Mouse (Mus musculus) spleen, postnatal 4 days (tissue): ENCODE results near the gene Ccdc61.
"Not testable (repeated sequence)": the region's sequence is repeated elsewhere in the genome, so short reads cannot be mapped to it uniquely, and the experiment has no call there.

Experiments used
- DNase-seq, 2 experiments: peaks; one replicate each; pipeline ENCODE4 v3.0.0; 2022; ENCODE audit warnings: low spot score in 2 of 2

Gene Ccdc61

GRCm38 (mm10) chr7:18916254-18916653 is 6.0 kb upstream of the Ccdc61 start:
- DNase-seq = no peak

GRCm38 (mm10) chr7:18909797-18910196 is 418 bp downstream of the Ccdc61 start:
- no peak for DNase-seq

- no peak for DNase-seq
These were observed 5.2 kb downstream of the Ccdc61 start for GRCm38 (mm10) chr7:18904971-18905370.

DNA sequence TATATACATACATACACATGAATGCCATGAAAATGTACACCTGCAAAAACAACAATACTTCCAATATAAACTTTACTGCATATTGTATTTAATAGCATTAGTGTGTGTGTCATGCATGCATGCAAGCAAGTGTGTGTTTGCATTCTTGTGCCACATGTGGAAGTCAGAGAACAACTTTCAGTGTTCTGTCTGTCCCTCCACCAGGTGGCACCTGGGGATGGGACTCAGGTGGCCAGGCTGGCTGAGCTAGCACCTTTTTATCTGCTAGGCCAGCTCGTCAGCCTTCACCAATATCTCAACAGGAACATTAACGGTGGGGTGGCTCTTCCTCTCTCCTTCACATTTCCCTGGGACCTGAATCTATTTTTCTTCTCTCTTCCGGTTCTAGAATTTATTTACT is 7.7 kb downstream of the Ccdc61 start:
- DNase-seq = no peak

DNA sequence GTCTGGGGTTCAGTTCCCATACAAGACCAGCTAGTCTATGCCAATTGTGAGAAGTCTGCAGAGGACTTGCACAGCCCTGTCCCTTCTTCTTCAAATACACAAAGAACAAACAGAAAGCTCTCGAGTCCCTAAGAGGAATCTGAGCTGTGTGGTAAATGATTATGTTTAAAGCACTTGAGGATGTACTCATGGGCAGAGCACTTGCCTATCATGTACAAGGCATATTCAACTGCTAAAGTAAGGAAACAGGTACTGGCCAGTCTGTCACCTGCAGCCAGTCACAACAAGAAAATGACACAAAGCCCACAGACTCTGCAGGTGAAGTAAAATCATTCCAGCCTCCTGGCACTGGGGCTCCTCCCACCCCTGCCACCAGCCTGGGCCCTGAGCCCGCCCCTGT is 9.7 kb downstream of the Ccdc61 start:
- DNase-seq = no peak

DNA sequence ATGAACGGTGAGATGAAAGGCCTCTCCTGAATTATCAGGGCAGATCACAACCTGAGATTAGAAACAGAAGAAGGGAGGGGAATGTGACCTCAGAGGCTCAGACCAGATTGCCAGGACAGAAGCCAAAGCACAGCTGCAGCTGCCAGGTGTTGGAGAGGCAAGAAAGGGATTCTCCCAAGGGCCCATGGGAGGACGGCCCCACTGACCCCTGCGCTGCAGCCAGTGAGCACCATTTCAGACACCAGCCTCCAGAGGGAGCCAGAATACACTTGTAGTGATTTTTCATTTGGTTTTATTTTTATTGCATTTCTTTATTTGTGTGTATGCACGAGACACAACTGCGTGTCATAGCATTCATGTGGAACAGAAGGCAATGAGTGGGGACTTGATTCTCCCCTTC is 13.7 kb downstream of the Ccdc61 start:
- no peak for DNase-seq

- DNase-seq = peak; percentile 59 to 80
These were observed 16.4 kb downstream of the Ccdc61 start for GRCm38 (mm10) chr7:18893651-18894430.

GRCm38 (mm10) chr7:18893009-18893408 is 17.2 kb downstream of the Ccdc61 start:
- no peak for DNase-seq

GRCm38 (mm10) chr7:18891872-18892599 is 18.2 kb downstream of the Ccdc61 start:
- peak; percentile 80 to 91 for DNase-seq

DNA sequence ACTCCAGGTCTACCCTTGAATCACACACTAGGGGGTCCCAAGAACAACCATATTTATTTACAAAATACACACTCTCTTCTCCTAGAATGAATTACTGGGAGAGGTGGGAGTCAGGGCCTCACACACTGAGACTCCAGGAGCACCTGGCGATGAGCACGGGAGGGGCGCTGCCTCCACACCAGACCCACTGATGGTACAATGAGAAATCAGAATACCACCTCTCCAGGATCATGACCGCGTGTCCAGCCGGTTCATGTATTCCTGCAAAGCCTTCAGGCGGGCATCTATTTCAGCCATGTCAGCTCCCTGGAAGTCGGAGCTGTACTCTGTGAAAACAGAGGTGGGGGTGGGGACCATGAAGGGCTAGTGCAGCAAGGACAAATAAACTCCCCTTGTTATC is 19.4 kb downstream of the Ccdc61 start:
- DNase-seq = no peak

DNA sequence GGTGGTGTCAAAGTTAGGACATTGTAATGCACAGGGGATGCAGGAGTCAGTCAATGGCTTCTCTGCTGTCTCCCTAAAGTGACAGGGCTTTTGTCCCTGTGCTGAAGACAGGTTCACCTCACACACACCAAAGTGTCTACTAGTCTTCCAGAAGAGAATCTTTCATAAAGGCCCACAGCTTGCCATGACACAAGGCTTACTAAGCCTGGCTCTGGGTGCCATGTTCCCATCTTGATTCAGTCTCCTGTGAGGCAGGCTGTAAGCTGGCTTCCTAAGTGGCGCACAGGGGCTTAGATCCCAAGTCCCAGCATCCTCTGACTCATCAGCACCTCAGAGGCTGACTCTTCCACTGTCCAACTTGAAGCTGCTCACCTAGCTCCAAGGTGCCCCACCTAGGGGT is 23.3 kb downstream of the Ccdc61 start:
- peak in 1 of 2 experiments; percentile 52 for DNase-seq

DNA sequence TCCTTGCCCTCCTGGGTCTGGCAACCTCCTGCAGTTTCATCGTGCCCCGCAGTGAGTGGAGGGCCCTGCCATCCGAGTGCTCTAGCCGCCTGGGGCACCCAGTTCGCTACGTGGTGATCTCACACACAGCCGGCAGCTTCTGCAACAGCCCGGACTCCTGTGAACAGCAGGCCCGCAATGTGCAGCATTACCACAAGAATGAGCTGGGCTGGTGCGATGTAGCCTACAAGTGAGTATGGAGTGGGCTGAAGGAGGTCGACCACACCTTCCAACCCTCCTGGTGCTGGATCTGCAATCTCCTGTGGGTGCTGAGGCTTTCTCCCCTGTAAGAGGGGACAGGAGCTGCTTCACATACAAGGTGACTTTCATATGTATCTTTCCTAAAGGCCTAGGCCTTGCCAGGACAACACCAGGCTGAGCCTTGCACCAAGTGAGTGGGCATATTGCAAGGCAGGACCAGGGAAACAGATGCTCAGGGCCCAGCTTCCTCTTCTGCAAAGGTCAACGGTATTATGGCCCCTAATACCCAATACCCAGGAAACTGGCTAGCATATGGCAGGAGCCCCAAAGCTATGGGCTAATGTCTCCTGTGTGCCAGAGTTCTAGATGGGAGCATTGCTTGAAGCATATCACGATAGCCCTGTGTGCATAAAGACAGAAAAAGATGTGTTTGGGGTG is 25.3 kb downstream of the Ccdc61 start:
- DNase-seq = no peak

DNA sequence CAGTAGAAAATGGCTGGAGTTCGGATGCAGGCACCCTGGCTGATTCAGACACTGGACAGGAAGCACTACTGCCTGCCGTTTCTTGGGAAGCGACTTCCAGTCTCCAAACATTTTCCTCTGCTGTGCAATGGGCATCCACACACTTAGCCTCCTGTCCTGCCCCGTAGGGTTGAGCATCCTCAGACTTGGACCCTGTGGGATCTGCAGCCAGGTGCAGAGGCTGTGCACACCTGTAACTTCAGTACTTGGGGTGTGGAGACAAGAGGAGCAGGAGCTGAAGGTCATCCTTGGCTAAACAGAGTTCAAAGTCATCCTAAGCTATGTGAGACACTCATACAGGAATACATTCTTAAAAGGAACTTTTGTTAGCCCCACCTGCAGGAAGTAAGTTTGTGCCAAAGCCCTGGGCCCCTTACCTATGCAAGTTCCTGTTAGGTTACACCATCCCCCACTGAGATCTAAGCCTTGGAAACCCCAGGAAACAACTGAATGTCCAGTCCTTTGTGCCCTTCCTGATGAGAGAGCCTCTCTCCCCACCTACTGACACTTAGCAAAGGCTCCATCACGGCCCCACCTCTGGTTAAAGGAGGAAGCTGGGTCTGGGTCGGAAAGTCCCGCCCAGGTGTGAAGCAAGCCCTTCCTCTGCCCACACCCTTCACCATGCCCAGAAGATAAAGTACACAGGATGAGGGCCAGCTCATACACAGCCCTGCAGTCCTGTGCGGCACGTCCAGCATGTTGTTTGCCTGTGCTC is 26.0 kb downstream of the Ccdc61 start:
- peak; percentile 56 to 74 for DNase-seq

GRCm38 (mm10) chr7:18878691-18879090 is 31.5 kb downstream of the Ccdc61 start:
- DNase-seq = no peak

DNA sequence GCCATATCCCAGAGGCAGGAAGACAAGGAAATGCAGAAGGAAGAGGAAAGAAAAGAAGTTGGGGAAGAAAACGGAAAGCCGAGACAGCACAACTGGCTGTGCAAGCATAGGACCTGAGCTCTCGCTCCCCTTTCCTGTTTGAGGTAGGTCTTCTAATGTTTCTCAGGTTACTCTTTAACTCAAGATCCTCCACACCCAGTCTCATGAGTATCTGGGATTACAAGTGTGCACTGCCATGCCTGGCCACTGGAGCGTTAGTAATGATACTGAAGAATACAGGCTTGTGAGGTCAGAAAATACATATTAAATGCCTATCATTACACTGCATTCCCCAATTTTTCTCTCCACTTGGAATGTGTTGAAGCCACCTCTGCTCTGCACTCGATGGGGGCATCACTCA is 34.8 kb downstream of the Ccdc61 start:
- no peak for DNase-seq

GRCm38 (mm10) chr7:18873253-18873652 is 37.0 kb downstream of the Ccdc61 start:
- peak; percentile 46 to 78 for DNase-seq

- no peak for DNase-seq
These were observed 37.4 kb downstream of the Ccdc61 start for GRCm38 (mm10) chr7:18872816-18873215.

DNA sequence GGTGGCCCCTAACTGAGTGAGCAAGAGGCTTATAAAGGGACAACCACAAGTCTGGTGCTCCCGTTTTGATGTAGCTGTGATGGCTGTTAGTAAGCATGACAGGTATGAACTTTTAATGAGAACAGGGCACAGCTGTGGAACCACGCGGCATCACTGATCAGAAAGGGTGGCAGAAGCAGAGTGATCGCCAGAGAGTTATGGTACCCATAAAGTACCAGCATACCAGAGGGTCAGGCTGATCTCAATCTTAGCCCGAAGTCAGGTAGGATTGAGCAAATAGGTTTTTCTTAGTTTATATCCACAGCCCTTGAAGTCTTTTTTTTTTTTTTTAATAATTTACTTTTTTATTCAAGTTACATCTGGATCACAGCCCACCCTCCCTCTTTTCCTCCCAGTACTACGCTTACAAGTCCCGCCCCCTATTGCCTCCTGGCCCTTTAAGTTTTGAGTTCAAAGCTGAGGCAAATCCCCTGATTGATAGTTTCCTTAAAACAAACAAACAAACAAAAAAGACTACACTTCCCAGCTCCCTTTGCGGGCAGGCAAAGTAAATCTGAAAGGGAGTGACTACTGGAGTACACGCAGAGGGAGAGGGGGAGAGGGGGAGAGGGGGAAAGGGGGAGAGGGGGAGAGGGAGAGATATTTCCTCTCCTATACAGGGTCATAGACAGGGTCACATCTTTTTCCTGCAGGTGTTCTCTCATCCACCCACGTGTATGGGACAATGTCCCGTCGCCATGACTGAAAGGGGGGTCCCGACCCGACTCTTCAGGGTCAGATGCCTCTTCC is 38.0 kb downstream of the Ccdc61 start:
- DNase-seq = no peak

DNA sequence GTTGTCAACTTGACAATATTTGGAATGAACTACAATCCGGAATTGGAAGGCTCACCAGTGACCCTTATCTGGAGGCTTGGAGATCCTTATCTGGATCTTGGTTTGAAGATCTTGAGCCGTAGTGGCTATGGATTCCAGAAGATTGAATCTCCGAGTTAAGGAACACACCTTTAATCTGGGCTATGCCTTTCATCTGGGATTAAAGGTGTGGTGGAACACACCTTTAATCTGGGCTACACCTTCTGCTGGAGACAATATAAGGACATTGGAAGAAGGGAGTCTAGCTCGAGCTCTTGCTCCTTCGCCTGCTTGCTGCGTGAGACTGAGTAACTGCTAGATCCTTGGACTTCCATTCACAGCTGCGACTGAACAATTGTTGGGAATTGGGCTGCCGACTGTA is 39.2 kb downstream of the Ccdc61 start, which contains the start of gene Pglyrp1:
Gene Pglyrp1 (plus strand): TSS at position 301 of the 400 bp plus-strand sequence.
- DNase-seq = not testable (repeated sequence)

GRCm38 (mm10) chr7:18868491-18868890 is 41.7 kb downstream of the Ccdc61 start:
- DNase-seq = no peak

DNA sequence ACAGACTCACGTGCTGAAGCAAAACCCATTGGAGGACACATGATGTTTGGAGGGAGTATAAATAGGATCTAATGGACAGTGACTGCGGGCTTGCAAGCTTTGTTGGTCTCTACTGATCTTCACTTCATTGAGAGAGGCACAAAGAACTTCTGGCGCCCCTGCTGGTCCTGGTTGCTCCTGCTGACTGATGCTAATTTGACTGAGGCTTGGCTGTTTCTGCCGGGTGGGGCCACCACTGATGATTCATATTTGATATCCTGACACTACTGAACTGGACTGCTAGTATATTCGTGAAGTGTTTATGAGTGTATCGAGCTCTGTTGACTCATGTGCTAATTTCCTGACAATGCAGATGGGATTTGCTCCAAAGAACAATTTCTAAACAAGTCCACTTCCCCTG is 47.4 kb downstream of the Ccdc61 start:
- DNase-seq = no peak
